Mouse (Mus musculus) CH12.LX (cell line): ENCODE results near the gene Prkce.

Experiments used
- JUND ChIP-seq: conservative IDR thresholded peaks from 2 replicates; pipeline ENCODE4 v1.6.1; 2011; ENCODE audit warnings: low read depth, low read length, improper control_type of control experiment
- POLR2A ChIP-seq: IDR thresholded peaks from 2 replicates; pipeline ENCODE4 v1.6.1; 2011; ENCODE audit warnings: low read depth, mild to moderate bottlenecking, improper control_type of control experiment, low read length

DNA sequence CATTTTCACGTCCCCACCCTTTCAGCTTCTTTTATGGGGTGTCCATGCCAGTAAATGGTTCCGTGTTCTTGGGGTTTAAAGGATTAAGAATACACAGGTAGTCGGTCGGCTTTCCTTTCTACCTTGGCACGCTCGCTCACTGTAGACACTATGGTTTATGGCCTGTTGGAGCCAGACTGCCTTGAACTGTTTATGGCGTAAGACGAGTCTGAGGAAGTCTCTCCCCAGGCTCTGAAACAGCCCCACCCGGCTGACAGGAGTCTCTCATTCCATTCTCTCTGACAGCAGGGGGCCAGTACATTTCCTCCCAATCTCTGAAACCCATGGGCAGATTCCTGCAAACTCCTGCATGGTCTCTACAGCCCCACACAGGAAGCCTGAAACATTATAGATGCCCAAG is 427.9 kb downstream of the Prkce start:
- TF ChIP-seq JUND (no peak), POLR2A (no peak)
